Mouse (Mus musculus) lung, embryonic 14.5 days (tissue): Measurements from ENCODE around the gene Sipa1l3. TPM values are rescaled to one million over a fixed set of nuclear protein-coding genes. Genes with fewer than 3 reads are reported as not detected.

Experiments
- ATAC-seq: fragments of 200-750 bp; cut with Nextera tagmentation; 2 replicates; pipeline ENCODE4 v1.8.0; 2017; ENCODE audit warnings: mild to moderate bottlenecking, moderate TSS enrichment, moderate library complexity; ENCODE audit not compliant: insufficient read depth
- DNase-seq: peaks from one replicate; pipeline ENCODE4 v3.0.0-alpha.2; 2015
- H3K27ac ChIP-seq: fragments of 300-500 bp; sonication (generic); 2 replicates; pipeline ENCODE4 v1.5.1; 2014; ENCODE audit warnings: low read depth, mild to moderate bottlenecking, moderate library complexity
- H3K27me3 ChIP-seq: fragments of 300-500 bp; sonication (generic); 2 replicates; pipeline ENCODE4 v1.6.1; 2014; ENCODE audit warnings: low read length, control low read depth; ENCODE audit not compliant: insufficient read depth
- H3K36me3 ChIP-seq: fragments of 300-500 bp; sonication (generic); 2 replicates; pipeline ENCODE4 v1.6.1; 2014; ENCODE audit warnings: control low read depth; ENCODE audit not compliant: insufficient read depth
- H3K4me1 ChIP-seq: fragments of 300-500 bp; sonication (generic); 2 replicates; pipeline ENCODE4 v1.6.1; 2014; ENCODE audit warnings: antibody characterized with exemption, control low read depth; ENCODE audit not compliant: insufficient read depth
- H3K4me2 ChIP-seq: fragments of 300-500 bp; sonication (generic); 2 replicates; pipeline ENCODE4 v1.6.1; 2014; ENCODE audit warnings: mild to moderate bottlenecking
- H3K4me3 ChIP-seq: fragments of 300-500 bp; sonication (generic); 2 replicates; pipeline ENCODE4 v1.5.1; 2014; ENCODE audit warnings: low read depth, low read length
- H3K9ac ChIP-seq: fragments of 300-500 bp; sonication (generic); 2 replicates; pipeline ENCODE4 v1.6.1; 2014
- H3K9me3 ChIP-seq: fragments of 300-500 bp; sonication (generic); 2 replicates; pipeline ENCODE4 v1.6.1; 2016; ENCODE audit warnings: low read depth, low read length, control low read depth
- CTCF ChIP-seq: IDR thresholded peaks from 2 replicates; pipeline ENCODE4 v1.5.1; 2016; ENCODE audit warnings: antibody characterized with exemption, low read depth
- WGBS: fragments of 180-500 bp; shearing (Covaris S2); extraction: QIAGEN DNeasy Blood & Tissue Kit; methylation state at CpG from one replicate; pipeline ENCODE4 v1.1.7; 2014; 5-methylcytosine and 5-hydroxymethylcytosine counted together
- polyA plus RNA-seq: library from polyadenylated mRNA; unstranded; fragments of >200 nt; fragmentation: Nextera tagmentation; extraction: Ambion mirVana; gene quantifications from 2 replicates; pipeline ENCODE4 v1.2.1, GENCODE M21; 2014

Gene Sipa1l3
- polyA plus RNA-seq, 1 experiment from 2014 or later: 20.2 TPM

DNA sequence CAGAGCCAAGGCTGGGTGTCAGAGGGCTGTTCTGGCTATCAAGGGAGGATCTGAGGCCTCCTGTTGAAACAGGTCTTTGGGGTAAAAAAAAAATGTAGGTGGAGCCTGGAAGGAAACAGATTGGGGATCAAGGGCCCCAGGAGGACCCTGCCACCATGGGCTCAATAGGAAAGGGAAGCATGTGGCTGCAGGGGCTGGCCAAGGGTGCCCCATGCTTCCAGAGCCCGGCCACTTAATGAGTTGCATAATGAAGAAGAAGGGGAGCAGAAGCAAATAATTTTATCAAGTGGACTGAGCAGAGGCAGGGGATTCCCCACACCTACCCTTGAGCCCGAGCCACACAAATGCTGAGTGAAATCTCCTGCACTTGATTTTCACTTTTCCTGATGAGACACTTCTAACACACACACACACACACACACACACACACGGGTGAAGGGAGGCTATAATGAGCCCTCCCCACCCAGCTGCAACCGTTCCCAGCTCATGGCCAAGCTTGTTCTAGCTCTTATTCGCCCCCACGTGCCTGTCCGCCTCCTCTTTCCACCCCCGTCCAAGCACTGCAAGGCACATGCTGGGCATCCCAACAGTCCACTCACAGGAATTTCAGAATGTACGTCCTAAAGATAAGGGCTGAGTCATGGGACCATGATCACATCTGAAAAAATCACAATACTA, 6.7 kb downstream of the Sipa1l3 start:
- Histone ChIP-seq H3K4me1 (peaks cover 36% of the 10 kb centered on the region), H3K4me2 (peak overlapping the region; percentile 30; the same call in 1 of the 2 replicates)
- 42% methylated on average over 9 of the region's 9 CpGs for WGBS

GRCm38 (mm10) chr7:29508522-29508921, 9.9 kb downstream of the Sipa1l3 start:
- no peak overlapping the region for H3K4me3 ChIP-seq
- no peak overlapping the region for H3K27ac ChIP-seq
- no peak overlapping the region for H3K4me2 ChIP-seq
- H3K36me3 ChIP-seq: no peaks in the 10 kb centered on the region
- H3K9me3 ChIP-seq: no peaks in the 10 kb centered on the region
- WGBS: 74% methylated on average over 7 of the region's 7 CpGs
- TF ChIP-seq CTCF: no peak
- peaks cover 23% of the 10 kb centered on the region for H3K4me1 ChIP-seq
- no peaks in the 10 kb centered on the region for H3K27me3 ChIP-seq
- DNase-seq: no peak
- no peak overlapping the region for H3K9ac ChIP-seq
- no peak for ATAC-seq

More for the DNA sequence above, 6.7 kb downstream of the Sipa1l3 start:
- H3K27me3 ChIP-seq: no peaks in the 10 kb centered on the region
- peak overlapping the region; percentile 82 for H3K27ac ChIP-seq
- TF ChIP-seq CTCF: no peak
- 0 out of 2 replicates have a peak, but pooled peaks cover 3% of the 10 kb centered on the region for H3K36me3 ChIP-seq
- ATAC-seq (no peak), DNase-seq (no peak)
- no peak overlapping the region for H3K9ac ChIP-seq
- no peak overlapping the region for H3K4me3 ChIP-seq
- H3K9me3 ChIP-seq: no peaks in the 10 kb centered on the region

DNA sequence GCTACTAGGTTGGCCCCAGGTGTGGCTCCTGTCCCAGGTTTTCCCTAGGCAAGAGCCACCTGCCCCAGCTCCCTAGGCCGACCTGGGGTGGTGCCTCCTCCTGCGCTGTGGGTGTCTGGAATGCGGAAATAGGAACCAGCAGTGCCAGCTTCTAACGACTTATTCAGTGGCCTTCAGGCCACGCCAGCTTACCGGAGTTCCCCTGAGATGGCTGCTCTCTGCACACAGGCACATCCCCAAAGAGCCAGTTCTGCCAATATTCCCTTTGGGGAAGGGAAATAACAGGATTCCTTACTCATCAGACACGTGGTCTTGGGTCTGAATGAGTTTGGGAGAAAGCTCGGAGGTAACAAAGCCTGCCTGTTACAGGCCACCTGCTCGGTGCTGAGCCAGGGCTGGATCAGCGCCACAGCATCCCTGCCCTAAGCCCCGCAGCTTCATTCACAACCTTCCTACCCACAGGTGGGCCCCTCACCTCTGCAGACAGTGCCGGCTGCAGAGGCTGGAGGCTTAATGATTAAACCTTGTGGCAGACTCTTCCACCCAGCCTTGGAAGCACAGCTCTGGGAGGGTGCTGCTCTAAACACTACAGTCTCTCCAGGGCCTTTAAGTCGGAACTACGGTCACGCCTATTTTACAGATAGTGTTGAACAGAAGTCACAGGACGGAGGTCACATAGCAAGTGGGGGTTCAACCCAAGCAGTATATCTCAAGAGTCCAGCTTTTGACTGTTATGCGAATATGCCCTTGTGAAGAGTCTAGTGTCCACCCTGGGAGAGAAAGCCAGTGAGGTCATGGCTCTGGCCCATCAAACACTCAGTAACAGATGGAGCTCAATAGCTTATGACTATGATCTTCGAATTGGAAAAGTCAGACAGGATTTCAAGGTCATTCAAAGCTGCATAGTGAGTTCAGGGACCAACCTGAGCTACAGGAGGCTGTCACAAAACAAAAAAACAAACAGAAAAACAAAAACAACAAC, 12.8 kb downstream of the Sipa1l3 start:
- 38% methylated on average over 18 of the region's 18 CpGs for WGBS
- DNase-seq (peak; percentile 60), ATAC-seq (peak; percentile 80)
- peak overlapping the region; percentile 91 for H3K27ac ChIP-seq
- no peak for TF ChIP-seq CTCF
- H3K27me3 ChIP-seq: no peaks in the 10 kb centered on the region
- H3K36me3 ChIP-seq: no peaks in the 10 kb centered on the region
- 0 out of 2 replicates have a peak, but pooled peaks cover 5% of the 10 kb centered on the region for H3K4me1 ChIP-seq
- peak overlapping the region; percentile 10; the same call in 1 of the 2 replicates for H3K4me3 ChIP-seq
- no peaks in the 10 kb centered on the region for H3K9me3 ChIP-seq
- H3K4me2 ChIP-seq: peak overlapping the region; percentile 47
- no peak overlapping the region for H3K9ac ChIP-seq

DNA sequence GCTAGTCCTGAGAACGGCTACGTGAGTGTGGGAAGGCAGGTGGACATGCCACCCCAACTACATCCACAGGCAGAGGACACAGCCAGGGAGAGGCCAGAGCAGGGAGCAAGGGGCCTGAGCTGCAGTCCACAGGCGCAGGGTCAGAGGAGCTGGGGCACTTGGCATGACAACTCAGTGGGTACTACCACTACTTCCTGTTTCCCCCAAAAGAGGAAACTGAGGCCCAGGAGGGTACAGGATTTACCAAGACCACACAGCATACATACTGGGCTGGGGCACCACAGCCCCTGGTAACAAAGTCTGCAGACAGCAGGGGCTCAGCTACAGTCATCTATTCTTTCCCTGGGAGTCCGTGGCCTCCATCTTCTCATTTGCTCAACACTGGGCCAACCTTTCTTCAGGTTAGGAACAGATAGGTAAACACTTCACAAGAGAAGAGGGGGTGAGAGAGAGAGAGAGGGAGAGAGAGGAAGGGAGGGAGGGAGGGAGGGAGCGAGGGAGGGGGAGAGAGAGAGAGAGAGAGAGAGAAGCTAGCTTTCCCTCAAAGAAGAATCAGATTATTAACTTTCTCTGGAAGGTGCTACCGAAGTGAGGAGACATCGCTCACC, 13.7 kb downstream of the Sipa1l3 start:
- H3K4me3 ChIP-seq: peak overlapping the region; percentile 10; the same call in 1 of the 2 replicates
- no peaks in the 10 kb centered on the region for H3K27me3 ChIP-seq
- DNase-seq (no peak), ATAC-seq (no peak)
- no peaks in the 10 kb centered on the region for H3K36me3 ChIP-seq
- H3K4me1 ChIP-seq: 0 out of 2 replicates have a peak, but pooled peaks cover 3% of the 10 kb centered on the region
- no peak overlapping the region for H3K9ac ChIP-seq
- 57% methylated on average over 7 of the region's 7 CpGs for WGBS
- H3K4me2 ChIP-seq: peak overlapping the region; percentile 47
- peak overlapping the region; percentile 91 for H3K27ac ChIP-seq
- no peak for TF ChIP-seq CTCF
- no peaks in the 10 kb centered on the region for H3K9me3 ChIP-seq

DNA sequence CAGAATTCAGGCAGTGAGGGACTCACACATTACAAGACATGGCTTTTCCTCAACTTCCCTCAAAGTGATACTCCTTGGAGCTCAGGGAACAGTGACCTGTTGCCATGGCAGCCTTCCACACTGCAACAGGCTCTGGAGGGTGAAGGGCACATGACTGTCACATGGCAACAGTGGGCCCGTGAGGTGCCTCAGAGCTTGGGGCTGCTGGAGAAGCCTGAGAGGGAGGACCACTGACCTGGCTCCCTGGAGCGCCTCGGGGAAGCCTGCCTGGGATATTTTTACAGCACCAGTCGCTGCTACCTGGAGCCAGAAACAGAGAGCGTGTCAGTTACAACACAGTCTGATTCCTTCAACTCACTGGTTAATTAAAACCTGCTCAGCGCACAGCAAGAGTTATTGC, 14.8 kb downstream of the Sipa1l3 start:
- Histone ChIP-seq H3K27ac (no peak overlapping the region), H3K4me3 (no peak overlapping the region), H3K4me1 (0 out of 2 replicates have a peak, but pooled peaks cover 3% of the 10 kb centered on the region), H3K9ac (no peak overlapping the region), H3K9me3 (no peaks in the 10 kb centered on the region), H3K4me2 (no peak overlapping the region), H3K36me3 (no peaks in the 10 kb centered on the region), H3K27me3 (no peaks in the 10 kb centered on the region)
- DNase-seq (no peak), ATAC-seq (no peak)
- no peak for TF ChIP-seq CTCF
- 63% methylated on average over 6 of the region's 6 CpGs for WGBS

GRCm38 (mm10) chr7:29501214-29501613, 17.2 kb downstream of the Sipa1l3 start:
- Histone ChIP-seq H3K27ac (no peak overlapping the region), H3K4me1 (peaks cover 13% of the 10 kb centered on the region), H3K4me3 (no peak overlapping the region), H3K4me2 (no peak overlapping the region), H3K27me3 (no peaks in the 10 kb centered on the region), H3K9ac (no peak overlapping the region), H3K36me3 (no peaks in the 10 kb centered on the region), H3K9me3 (no peaks in the 10 kb centered on the region)
- no peak for TF ChIP-seq CTCF
- DNase-seq: no peak
- WGBS: 94% methylated on average over 9 of the region's 9 CpGs
- ATAC-seq: no peak
